Mouse (Mus musculus) hindbrain, embryonic 15.5 days (tissue): Measurements from ENCODE around the gene Tm6sf2. TPM values are rescaled to one million over a fixed set of nuclear protein-coding genes. Genes with fewer than 3 reads are reported as not detected.
"Not testable (repeated sequence)": the region's sequence is repeated elsewhere in the genome, so short reads cannot be mapped to it uniquely, and the experiment has no call there.

Source experiments
- ATAC-seq: fragments of 200-750 bp; cut with Nextera tagmentation; 2 replicates; pipeline ENCODE4 v1.8.0; 2017; ENCODE audit warnings: low read depth, moderate number of reproducible peaks, moderate TSS enrichment; ENCODE audit not compliant: low FRiP score
- H3K27ac ChIP-seq: fragments of 300-500 bp; sonication (generic); replicated peaks from 2 replicates; pipeline ENCODE4 v1.5.1; 2015; ENCODE audit warnings: mild to moderate bottlenecking, inconsistent platforms
- H3K27me3 ChIP-seq: fragments of 300-500 bp; sonication (generic); 2 replicates; pipeline ENCODE4 v1.6.1; 2015; ENCODE audit warnings: control low read depth, inconsistent platforms
- H3K36me3 ChIP-seq: fragments of 300-500 bp; sonication (generic); 2 replicates; pipeline ENCODE4 v1.6.1; 2015; ENCODE audit warnings: control low read depth, inconsistent platforms
- H3K4me1 ChIP-seq: fragments of 300-500 bp; sonication (generic); replicated peaks from 2 replicates; pipeline ENCODE4 v1.6.1; 2015; ENCODE audit warnings: control low read depth, inconsistent platforms
- H3K4me2 ChIP-seq: fragments of 300-500 bp; sonication (generic); 2 replicates; pipeline ENCODE4 v1.6.1; 2015; ENCODE audit warnings: moderate library complexity, mild to moderate bottlenecking, inconsistent platforms
- H3K4me3 ChIP-seq: fragments of 300-500 bp; sonication (generic); 2 replicates; pipeline ENCODE4 v1.5.1; 2015; ENCODE audit warnings: mild to moderate bottlenecking, inconsistent platforms
- H3K9ac ChIP-seq: fragments of 300-500 bp; sonication (generic); 2 replicates; pipeline ENCODE4 v1.6.1; 2015; ENCODE audit warnings: inconsistent platforms
- H3K9me3 ChIP-seq: fragments of 300-500 bp; sonication (generic); 2 replicates; pipeline ENCODE4 v1.6.1; 2016; ENCODE audit warnings: control low read depth, inconsistent platforms
- WGBS: fragments of 180-500 bp; shearing (Covaris S2); methylation state at CpG from one replicate; pipeline ENCODE4 v1.1.7; 2015; 5-methylcytosine and 5-hydroxymethylcytosine counted together
- polyA plus RNA-seq: library from polyadenylated mRNA; unstranded; fragments of >200 nt; fragmentation: Nextera tagmentation; extraction: Ambion mirVana; gene quantifications from 2 replicates; pipeline ENCODE4 v1.2.1, GENCODE M21; 2015

The Tm6sf2 gene
- 0.97 and 2.8 TPM in 2 replicates for polyA plus RNA-seq

GRCm38 (mm10) chr8:70072441-70073069 lies at the start of gene Tm6sf2:
Gene Tm6sf2 (plus strand): TSS chr8:70072924.
- H3K27me3 ChIP-seq = no peaks in the 10 kb centered on the region
- H3K9me3 ChIP-seq = no peaks in the 10 kb centered on the region
- peaks cover 35% of the 10 kb centered on the region for H3K36me3 ChIP-seq
- 0 out of 2 replicates have a peak within 1 kb of the TSS, but pooled peaks have one; percentile 15 for H3K4me2 ChIP-seq
- H3K27ac ChIP-seq = no peak within 1 kb of the TSS
- H3K4me1 ChIP-seq = 0 out of 2 replicates have a peak, but pooled peaks cover 4% of the 10 kb centered on the region
- H3K4me3 ChIP-seq = no peak within 1 kb of the TSS
- H3K9ac ChIP-seq = no peak within 1 kb of the TSS
- WGBS = 15% methylated on average over 18 of the region's 27 CpGs
- peak; percentile 35; the same call in 1 of the 2 replicates for ATAC-seq

DNA sequence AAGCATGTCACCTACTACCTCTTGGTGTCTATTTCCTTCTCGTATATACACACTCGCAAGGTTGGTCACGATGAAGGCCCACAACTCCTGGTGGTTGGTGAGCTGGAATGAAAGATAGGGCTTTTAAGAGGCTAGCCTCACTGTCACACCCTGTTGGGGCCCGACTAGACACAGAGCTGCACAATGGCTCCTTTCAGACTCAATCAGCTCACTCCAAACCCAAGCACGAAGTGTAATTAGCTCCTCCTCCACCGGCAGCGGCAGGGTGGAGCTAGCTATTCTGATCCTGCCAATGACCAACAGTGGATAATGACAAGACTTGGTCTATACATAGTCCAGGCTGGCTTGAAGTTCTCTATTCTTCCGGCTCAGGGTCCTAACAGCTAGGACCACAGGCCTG lies 49.1 kb upstream of the Tm6sf2 start:
- Histone ChIP-seq H3K9me3 (no peaks in the 10 kb centered on the region), H3K4me1 (no peaks in the 10 kb centered on the region), H3K9ac (no peak overlapping the region), H3K4me2 (no peak overlapping the region), H3K27me3 (no peaks in the 10 kb centered on the region), H3K27ac (no peak overlapping the region), H3K4me3 (no peak overlapping the region), H3K36me3 (peaks cover 97% of the 10 kb centered on the region)
- 73% methylated on average over 8 of the region's 8 CpGs for WGBS
- no peak for ATAC-seq

- Histone ChIP-seq H3K27ac (no peak overlapping the region), H3K27me3 (no peaks in the 10 kb centered on the region), H3K36me3 (peaks cover 97% of the 10 kb centered on the region), H3K9ac (no peak overlapping the region), H3K4me3 (no peak overlapping the region), H3K4me1 (no peaks in the 10 kb centered on the region), H3K9me3 (no peaks in the 10 kb centered on the region), H3K4me2 (no peak overlapping the region)
- 99% methylated on average over 2 of the region's 2 CpGs for WGBS
- no peak for ATAC-seq
These were observed 46.6 kb upstream of the Tm6sf2 start for GRCm38 (mm10) chr8:70026151-70026550.

GRCm38 (mm10) chr8:70030255-70030654 lies 42.5 kb upstream of the Tm6sf2 start:
- no peak overlapping the region for H3K9ac ChIP-seq
- H3K4me2 ChIP-seq = no peak overlapping the region
- H3K27ac ChIP-seq = no peak overlapping the region
- WGBS = 97% methylated on average over 1 of the region's 1 CpGs
- ATAC-seq = no peak
- no peaks in the 10 kb centered on the region for H3K9me3 ChIP-seq
- H3K4me1 ChIP-seq = no peaks in the 10 kb centered on the region
- no peak overlapping the region for H3K4me3 ChIP-seq
- H3K36me3 ChIP-seq = peaks cover 65% of the 10 kb centered on the region
- no peaks in the 10 kb centered on the region for H3K27me3 ChIP-seq

- Histone ChIP-seq H3K4me2 (no peak overlapping the region), H3K4me1 (peaks cover 21% of the 10 kb centered on the region), H3K4me3 (no peak overlapping the region), H3K9me3 (no peaks in the 10 kb centered on the region), H3K9ac (no peak overlapping the region), H3K27ac (no peak overlapping the region), H3K27me3 (no peaks in the 10 kb centered on the region), H3K36me3 (peaks cover 3% of the 10 kb centered on the region; the same call in 1 of the 2 replicates)
- ATAC-seq = no peak
- WGBS = 97% methylated on average over 1 of the region's 1 CpGs
These were observed 34.7 kb upstream of the Tm6sf2 start for GRCm38 (mm10) chr8:70037994-70038393.

GRCm38 (mm10) chr8:70041885-70042546 lies 30.7 kb upstream of the Tm6sf2 start:
- ATAC-seq = peak; percentile 49
- H3K36me3 ChIP-seq = no peaks in the 10 kb centered on the region
- WGBS = 2% methylated on average over 47 of the region's 47 CpGs
- peak overlapping the region; percentile 92 for H3K27ac ChIP-seq
- peak overlapping the region; percentile 95 for H3K4me3 ChIP-seq
- H3K27me3 ChIP-seq = no peaks in the 10 kb centered on the region
- no peaks in the 10 kb centered on the region for H3K9me3 ChIP-seq
- peak overlapping the region; percentile 84 for H3K9ac ChIP-seq
- peak overlapping the region; percentile 86 for H3K4me2 ChIP-seq
- peaks cover 42% of the 10 kb centered on the region for H3K4me1 ChIP-seq

- Histone ChIP-seq H3K9ac (peak within 1 kb of the TSS; percentile 84), H3K9me3 (no peaks in the 10 kb centered on the region), H3K4me3 (peak within 1 kb of the TSS; percentile 95), H3K27me3 (no peaks in the 10 kb centered on the region), H3K27ac (peak within 1 kb of the TSS; percentile 92), H3K4me1 (peaks cover 42% of the 10 kb centered on the region), H3K36me3 (no peaks in the 10 kb centered on the region), H3K4me2 (peak within 1 kb of the TSS; percentile 86)
- under 1% methylated on average over 65 of the region's 65 CpGs for WGBS
- ATAC-seq = peak; percentile 98
These were observed 29.9 kb upstream of the Tm6sf2 start, which contains the start of the genes Mau2 and Sugp1 for GRCm38 (mm10) chr8:70042583-70043455. Gene Mau2 (minus strand): TSS chr8:70042734. Gene Sugp1 (plus strand): TSS chr8:70042813.

GRCm38 (mm10) chr8:70043996-70044395 lies 28.7 kb upstream of the Tm6sf2 start:
- Histone ChIP-seq H3K9me3 (no peaks in the 10 kb centered on the region), H3K27ac (no peak overlapping the region), H3K4me2 (peak overlapping the region; percentile 86), H3K9ac (peak overlapping the region; percentile 84; the same call in 1 of the 2 replicates), H3K36me3 (peaks cover 4% of the 10 kb centered on the region; the same call in 1 of the 2 replicates), H3K4me3 (peak overlapping the region; percentile 95), H3K4me1 (peaks cover 42% of the 10 kb centered on the region), H3K27me3 (no peaks in the 10 kb centered on the region)
- ATAC-seq = no peak
- WGBS = 90% methylated on average over 5 of the region's 5 CpGs

DNA sequence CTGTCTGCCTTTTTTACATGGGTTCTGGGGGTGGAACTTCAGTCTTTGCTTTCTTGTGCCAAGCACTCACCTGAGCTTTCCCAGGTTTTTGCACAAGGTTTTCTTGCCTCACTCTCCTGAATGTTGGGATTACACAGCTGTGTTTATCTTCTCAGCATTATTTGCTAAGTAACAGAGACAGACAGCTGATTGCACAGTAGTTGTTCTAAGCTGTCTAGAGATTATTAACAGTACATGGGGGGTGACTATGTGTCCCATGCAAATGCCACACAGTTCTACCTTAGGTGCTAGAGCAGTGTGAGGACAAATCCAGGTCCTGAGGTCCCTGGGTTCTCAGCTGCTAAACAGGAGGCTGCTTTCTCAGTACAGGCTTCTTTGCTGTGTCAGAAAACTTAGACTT lies 23.1 kb upstream of the Tm6sf2 start:
- no peak for ATAC-seq
- H3K36me3 ChIP-seq = peaks cover 47% of the 10 kb centered on the region

GRCm38 (mm10) chr8:70050434-70050833 lies 22.3 kb upstream of the Tm6sf2 start:
- WGBS = 90% methylated on average over 5 of the region's 5 CpGs
- not testable (repeated sequence) for H3K27me3 ChIP-seq, H3K9ac ChIP-seq, H3K9me3 ChIP-seq, H3K4me3 ChIP-seq, H3K27ac ChIP-seq, ATAC-seq, H3K4me2 ChIP-seq, H3K4me1 ChIP-seq
- H3K36me3 ChIP-seq = peaks cover 54% of the 10 kb centered on the region

More for the DNA sequence above, 23.1 kb upstream of the Tm6sf2 start:
- Histone ChIP-seq H3K4me1 (peaks cover 5% of the 10 kb centered on the region), H3K27ac (no peak overlapping the region), H3K4me2 (no peak overlapping the region), H3K4me3 (no peak overlapping the region), H3K27me3 (no peaks in the 10 kb centered on the region), H3K9ac (no peak overlapping the region), H3K9me3 (no peaks in the 10 kb centered on the region)

DNA sequence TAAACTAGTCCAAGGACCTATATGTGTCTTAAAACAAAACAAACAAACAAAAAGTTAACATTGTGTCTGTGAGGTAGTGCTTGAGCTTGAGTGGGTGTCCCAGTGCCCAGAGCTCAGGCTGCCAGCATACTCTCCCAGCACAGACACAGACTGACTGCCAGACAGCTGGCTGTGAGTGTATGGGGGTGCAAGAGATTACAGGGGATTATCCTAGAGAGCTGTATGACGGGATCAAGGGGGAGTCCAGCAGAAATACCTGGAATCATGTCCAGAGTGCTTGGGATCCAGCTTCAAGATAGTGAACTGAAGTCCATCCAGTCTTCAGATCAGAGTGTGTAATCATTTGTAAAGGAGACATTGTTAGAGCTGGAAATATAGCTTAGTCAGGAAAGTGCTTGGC lies 15.0 kb upstream of the Tm6sf2 start:
- no peak for ATAC-seq
- Histone ChIP-seq H3K36me3 (peaks cover 85% of the 10 kb centered on the region), H3K27me3 (no peaks in the 10 kb centered on the region), H3K27ac (no peak overlapping the region), H3K9me3 (no peaks in the 10 kb centered on the region), H3K4me1 (no peaks in the 10 kb centered on the region), H3K4me3 (no peak overlapping the region), H3K4me2 (no peak overlapping the region), H3K9ac (no peak overlapping the region)
- 75% methylated on average over 1 of the region's 1 CpGs for WGBS
